Mouse (Mus musculus): Measurements from ENCODE around the gene Plch2.
A peak's percentile ranks its signal among the peaks of the same experiment; 100 is the strongest.

Gene Plch2

DNA sequence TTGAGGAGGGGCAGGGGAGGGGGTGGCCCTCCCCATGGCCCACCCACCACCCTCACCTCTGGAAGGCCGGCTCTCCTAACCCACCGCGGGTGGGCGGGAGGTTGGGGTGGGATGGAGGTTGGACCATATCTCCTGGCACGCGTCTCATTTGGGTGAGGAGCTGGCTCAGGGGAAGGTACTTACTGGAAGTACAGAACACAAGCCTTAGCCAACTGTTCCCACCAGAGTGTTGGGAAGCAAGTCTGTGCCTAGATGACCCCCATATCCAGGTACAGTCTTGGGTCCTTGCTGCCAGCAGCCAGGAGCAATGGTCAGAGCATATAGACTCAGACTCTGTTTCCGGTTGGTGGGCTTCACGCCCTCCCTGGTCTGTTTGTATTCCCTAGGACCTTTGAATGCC, 98.0 kb downstream of the Plch2 start:
- DNase-seq (ENCODE audit: low read depth, low spot score) = no peak

DNA sequence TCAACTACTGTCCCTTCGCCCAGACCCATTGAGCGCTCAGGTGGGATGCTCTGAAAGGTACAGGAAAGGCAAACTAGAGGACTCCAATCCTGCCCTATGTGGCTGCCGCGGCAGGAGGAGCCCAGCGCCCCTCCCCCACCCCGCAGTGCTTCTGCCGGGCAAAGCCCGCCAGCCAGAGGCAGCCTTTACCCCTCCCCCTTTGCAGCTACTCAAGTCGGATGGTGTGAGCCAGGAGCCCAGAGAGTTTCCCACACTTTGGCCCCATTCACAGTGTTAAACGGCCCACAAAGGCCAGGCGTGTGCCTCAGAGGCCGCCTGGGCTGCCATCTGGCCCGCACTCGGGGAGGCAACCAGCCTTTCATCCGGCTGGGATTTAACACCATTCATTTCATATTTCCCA, 98.4 kb downstream of the Plch2 start:
- peak; percentile 67 for DNase-seq (ENCODE audit: low read depth, low spot score)

DNA sequence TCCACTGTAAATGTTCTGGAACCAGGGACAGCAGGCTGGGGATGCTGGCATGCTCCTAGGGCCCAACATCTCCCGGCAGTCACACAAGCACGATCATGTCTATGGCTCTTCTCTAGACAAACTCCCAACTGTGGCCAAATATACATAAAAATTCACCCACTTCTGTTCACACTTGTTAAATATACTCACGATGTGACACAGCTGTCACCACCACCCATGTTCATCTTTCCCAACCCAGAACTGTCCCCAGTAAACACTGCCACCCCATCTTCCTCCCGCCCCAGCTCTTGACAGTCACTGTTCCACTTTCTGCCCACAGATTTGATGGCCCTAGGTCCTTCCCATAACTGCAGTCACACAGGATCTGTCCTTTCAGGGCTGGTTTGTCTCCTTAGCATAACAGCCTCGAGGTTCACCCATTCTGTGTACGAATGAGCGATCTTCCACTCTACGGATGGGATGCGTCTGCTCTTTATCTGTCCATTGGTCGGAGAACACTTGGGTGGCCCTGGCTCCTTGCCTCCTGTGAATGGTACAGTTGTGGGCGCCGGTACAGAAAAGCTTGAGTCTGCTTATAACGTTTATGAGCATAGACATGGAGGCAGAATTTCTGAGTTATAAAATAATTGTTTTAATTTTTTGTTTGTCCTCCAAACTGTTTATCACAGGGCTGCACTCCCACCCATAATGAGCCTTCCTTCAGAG, 99.1 kb downstream of the Plch2 start:
- DNase-seq (ENCODE audit: low read depth, low spot score) = no peak

DNA sequence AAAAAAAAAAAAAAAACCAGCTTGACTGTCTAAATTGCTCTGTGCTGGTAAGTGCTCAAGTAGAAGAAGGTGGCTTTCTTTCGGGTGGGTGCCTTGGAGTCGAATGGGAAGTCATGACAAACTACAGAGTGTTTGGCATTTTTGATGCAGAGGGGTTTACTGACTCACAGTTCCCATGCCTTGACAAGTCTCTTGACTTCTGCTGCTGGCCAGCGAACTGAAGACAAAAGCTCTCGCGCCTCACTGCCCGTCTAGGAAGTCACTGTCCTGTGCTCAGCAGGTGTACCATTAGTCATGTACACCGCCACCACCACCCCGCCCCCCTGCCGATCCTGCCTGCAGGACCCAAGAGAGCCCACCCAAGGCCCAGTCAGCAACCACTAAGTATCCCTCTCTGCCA, 100.0 kb downstream of the Plch2 start:
- DNase-seq (ENCODE audit: low read depth, low spot score) = no peak

DNA sequence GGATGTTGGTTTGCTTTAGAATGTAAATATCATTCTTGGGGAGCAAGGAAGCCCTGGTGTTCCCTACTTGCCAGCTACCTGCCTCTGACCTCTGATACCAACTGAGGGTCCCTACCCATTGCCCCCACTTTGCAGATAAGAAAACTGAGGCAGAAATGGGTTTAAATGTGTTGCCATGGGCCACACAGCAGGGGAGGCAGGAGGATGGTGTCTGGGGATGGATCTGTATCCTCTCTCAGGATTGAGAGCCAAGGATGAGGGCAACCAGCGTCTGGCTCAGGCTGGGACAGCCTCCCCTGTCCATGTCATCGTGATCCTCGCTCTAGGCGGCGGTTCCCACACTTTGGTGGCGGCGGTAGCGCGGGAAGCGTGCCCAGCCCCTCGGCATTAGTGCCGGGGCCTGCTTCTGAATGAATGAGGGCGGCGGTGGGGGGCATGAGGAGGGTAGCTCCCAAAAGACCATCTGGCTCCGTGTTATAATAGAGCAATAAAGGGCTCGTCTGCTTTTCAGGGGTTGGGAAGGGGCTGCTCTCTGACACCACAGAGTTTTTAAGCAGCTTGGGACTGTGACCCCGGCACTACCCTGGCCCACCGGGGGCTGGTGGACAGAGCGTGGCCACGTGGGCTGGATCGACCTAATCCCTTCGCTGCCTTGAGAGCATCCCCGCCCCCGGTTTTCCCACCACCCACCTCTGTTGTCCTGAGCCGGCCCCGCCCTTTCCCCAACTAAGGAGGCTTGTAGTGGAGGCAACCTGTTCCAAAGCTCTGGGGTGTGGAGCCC, 103.9 kb downstream of the Plch2 start:
- no peak for DNase-seq (ENCODE audit: low read depth, low spot score)

DNA sequence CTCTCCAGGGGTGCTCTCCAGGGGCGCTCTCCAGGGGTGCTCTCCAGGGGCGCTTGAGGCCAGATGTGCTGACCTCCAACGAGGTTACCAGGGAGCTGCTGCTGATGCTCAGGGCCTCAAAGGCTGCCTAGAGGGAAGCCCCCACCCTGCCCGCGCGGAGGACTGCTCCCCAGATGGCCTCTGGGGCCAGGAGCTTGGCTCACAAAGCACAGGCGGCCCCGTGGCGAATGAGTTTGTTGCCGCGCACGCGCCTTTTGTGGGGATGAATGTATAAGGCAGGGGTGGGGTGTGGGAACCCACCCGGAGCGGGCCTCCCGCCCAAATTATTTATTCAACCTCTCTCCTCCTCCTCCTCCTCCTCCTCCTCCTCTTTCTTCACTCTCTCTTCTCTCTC, 107.0 kb downstream of the Plch2 start:
- DNase-seq (ENCODE audit: low read depth, low spot score) = no peak

DNA sequence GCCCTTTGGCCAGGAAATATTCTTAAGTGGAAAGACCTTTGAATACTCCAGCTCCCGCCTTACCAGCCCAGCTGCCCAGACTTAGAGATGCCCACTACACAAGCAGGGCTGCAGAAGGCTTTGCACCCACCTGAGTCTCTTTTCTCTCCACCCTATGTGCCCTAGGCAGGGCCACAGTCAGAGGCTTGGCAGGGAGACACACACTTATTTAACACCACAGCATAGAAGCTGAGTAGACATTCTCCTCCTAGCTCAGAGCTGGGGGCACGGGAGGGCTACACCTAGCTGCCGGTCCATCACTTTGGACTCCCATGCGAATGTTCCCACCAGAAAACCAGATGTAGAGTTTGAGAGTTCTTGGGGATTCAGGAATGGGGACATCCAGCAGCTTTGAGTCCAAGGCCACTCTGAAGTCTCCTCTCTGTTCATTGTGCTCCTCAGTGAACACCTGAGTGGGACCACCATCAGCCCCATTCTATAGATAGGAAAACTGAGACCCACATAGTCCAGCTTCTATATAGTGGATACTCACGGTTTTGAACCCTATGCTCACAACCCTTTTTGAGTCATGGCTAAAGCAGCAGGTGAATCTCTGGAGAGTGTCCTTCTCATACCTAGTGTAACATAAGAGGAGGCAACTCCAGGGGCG, 107.5 kb downstream of the Plch2 start:
- DNase-seq (ENCODE audit: low read depth, low spot score) = no peak

DNA sequence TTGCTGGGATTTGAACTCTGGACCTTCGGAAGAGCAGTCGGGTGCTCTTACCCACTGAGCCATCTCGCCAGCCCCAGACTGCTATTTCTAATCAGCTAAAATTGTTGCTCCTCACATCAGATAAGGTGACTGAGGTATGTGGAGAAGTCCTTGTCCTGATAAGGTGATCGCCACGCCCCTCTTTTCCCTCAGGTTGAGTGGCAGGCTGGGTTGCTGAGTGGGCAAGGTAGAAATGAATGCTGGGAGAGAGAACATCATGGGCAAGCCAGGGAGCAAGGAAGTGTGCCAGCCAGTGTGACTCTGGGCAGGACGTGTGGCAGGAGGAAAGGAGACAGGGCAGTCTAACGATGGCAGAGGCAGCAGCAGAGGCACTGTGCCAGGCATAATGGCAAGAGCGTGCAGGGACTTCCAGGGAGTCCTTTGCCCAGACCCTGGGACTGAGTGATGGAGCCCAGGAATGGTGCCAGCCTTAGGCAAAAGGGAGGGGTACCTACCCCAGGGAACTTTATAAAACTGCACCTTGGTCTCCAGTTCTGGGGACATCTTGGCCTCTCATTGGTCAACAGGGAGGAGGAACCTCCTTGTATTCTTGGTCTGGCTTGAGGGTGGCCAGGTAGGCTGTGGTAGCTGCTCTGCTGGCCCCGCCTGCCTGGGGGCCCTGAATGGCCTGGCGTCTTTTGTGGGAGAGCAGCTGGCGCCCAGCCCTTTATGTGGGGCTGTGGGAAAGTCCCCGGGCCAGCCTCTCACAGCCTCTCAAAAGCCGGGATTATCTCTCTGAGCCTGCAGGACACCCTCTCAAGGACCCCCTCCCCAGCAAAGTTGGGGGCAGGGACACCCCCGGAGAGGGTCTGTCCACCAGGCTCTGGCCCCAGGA, 108.3 kb downstream of the Plch2 start:
- DNase-seq (ENCODE audit: low read depth, low spot score) = no peak

DNA sequence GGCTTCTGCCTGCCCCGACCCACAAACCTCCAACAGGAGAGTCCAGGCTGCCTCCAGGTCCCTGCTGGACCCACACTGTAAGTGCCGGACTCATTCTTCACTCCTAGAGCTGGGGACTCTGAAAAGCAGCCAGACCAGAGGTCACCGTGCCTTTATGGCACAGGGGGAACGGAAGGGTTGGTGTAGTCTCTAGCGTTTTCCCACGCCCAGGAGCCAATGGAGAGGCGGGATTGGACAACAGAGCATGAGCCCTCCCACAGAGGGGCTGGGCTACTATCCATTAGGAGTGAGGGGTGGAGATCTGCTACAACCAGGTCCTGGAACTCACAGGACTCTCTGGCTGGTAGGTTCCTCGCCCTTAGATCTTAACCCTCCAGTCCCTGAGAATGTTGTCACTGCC, 110.3 kb downstream of the Plch2 start:
- DNase-seq (ENCODE audit: low read depth, low spot score) = no peak

DNA sequence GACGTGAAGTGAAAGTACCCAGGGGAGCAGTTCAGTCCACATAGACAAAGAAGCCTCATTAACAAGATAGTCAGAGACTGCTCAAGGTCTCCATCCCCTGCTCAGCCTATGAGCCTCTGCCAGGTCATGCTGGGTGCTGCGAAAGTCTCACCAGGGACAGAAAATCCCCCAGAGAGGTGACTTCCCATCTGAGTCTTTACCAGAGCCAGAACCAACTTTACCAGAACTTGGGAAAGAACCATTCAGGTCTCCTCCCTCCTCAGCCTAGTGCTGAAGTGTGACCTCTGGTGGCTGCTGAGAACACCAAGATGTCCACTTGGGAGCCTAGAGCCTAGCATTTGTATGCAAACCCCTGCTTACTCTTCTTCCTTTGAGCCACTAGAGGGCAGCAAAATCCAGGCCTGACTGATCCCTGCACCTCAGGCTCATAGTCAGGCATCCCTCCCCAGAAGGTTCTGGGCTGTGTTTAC, 112.4 kb downstream of the Plch2 start:
- DNase-seq (ENCODE audit: low read depth, low spot score) = peak; percentile 88

DNA sequence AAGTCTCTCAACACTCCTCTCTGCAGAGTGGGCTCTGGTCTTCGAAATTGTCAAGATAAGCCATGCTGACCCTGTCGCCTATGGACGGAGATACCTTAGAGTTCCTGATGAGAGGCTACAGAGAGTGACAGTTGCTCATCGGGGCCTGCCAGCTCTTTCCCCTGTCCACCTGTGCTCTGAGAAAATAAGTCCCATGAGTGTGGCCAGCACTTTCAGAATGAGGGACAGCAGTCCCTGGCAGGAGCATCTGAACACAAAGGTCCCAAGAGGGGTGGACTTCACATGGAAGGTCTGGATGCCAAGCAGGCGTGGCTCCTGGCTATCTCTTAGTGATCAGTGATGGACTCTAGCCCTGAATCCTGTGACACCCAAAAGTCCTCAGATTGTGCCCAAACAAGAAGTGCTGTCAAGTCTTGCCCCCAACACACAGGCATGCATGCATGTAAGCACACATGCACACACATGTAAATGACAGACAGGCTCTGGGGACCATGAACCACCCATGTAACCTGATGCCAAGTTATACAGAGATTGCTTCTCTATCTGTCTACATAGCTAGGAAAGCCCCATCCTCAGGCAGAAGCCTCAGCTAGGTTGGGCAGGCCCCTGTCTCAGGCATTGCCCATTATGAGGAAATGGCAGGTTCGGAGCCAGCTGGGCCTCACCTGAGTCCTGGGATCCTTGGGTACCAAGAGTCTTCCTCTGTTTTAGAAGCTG, 113.1 kb downstream of the Plch2 start:
- no peak for DNase-seq (ENCODE audit: low read depth, low spot score)

DNA sequence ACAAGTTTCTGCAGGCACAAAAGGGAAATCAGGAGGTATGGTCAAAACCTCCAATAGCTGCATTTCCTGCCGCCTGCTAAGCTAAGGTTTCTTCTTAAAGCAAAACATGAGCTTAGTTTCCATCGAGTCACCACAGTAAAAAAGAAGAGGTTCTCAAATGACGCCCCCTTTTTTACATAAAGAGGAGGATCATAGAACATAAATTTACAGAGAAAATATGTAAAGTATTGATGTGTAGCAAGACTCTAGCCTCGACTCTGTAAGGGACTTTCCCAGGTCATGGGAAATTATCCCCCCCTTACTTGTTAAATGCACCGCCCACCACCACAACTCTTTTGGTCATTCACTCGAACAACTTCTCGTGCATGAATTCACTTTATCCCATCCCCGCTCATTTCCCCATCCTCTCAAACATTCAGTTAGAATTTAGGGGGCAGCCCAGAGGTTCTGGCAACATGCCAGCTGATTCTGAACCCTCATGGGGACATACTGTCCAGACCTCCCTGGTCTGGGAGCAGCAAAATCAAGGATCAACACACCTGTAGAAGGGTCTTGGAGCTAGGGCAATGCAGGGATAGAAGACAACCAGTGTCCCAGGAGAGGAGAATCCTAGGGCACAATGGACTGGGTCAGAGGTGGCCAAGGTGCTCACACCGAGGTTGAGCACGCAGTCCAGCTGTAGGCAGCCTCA, 113.8 kb downstream of the Plch2 start:
- DNase-seq (ENCODE audit: low read depth, low spot score) = no peak

DNA sequence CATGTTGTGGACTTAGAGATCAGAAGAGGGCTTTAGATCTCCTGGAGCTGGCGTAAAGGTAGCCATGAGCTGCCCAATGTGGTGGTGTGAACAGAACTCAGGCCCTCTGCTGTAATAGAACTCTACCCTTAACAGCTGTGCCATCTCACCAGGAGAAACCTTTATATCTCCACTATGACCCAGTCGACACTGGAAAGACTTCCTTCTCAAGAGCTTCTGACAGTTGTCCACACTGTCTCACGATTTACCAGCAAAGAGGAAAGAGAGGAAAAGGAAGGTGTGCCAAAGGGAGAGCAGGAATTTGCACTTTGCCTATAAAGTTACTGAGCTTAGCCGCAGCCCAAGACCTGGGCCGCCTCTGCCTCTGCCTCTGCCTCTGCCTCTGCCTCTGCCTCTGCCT, 114.8 kb downstream of the Plch2 start:
- no peak for DNase-seq (ENCODE audit: low read depth, low spot score)

DNA sequence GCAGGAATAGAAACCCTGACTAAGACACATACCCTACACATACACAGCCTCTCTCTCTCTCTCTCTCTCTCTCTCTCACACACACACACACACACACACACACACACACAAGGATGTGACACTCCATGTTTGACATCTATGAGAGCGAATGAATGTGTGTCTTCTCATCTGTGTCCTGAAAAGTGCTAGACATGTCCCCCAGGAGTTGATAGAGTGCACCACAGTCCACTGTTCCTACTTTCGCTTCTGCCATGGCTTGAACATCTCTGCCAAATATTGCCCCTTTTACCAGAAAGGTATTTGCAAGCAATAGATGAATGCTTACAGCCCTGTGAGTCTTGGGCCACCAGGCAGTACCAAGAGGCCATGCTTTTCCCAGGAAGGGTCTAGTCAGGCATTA, 116.4 kb downstream of the Plch2 start:
- no peak for DNase-seq (ENCODE audit: low read depth, low spot score)

DNA sequence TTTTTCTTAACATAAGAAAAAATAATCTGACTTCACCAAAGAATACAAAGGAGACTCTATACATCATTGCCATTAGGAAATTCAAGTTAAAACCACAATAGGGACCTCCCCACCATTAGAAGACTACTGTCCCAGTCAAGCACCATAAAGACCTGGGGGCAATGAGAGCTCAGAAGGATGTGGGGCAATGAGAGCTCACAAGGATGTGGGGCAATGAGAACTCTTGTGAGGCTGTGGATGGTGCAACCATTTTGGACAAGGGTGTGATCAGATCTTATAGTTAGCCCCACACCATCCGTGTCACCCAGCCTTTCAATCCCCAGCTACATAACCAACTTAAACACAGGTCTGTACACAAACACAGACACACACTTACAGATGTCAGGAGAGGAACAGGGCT, 118.8 kb downstream of the Plch2 start:
- no peak for DNase-seq (ENCODE audit: low read depth, low spot score)

DNA sequence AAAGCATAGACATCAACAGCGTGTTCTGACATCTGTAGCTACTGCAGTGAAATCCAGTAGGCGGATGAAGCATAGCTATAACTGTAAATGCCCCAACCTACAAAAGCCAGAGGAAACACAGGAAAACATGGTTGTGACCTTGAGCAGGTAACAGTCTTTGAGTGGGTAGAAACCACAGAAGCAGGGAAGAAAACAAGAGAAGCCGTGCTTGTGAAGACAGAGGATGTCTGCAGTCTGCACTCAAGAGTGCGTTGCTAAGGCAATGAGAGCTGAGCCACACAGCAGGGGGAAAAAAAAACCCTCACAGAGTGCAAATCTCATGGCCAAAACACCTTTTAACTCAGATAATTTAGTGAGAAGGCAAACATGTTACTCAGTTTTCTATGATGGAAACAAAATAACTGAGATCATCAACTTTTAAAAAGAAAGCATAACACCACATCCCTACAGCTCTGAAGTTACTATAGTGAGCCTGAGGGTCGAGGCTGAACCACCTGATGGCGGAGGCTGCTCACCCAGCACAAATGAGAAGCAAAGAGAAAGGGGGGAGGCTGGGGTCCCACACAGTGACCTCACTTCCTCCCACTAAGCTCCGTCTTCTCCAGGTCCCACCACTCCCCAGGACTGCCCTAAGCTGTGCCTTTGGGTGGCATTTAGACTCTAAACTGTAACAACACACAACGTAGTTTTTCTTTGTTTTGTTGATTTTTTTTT, 119.9 kb downstream of the Plch2 start:
- no peak for DNase-seq (ENCODE audit: low read depth, low spot score)

DNA sequence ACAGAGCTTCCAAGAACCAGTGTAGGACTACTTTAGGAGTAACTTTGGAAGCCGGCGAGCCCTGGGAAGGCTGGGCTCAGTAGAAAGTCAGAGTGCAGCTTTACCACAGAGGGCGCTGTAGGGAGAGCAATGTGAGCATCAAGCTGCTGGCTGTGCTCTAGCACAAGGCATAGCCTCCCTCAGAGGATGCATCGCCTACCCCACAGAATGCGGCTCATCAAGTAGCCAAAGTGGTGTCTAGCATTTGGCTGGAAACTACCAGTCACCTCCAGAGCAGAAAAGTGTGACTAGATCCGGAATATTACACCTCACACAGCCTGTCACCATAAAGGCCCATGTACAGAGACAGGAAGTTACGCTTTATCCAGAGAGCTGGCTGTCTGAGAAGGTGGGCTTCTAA, 120.8 kb downstream of the Plch2 start:
- no peak for DNase-seq (ENCODE audit: low read depth, low spot score)

DNA sequence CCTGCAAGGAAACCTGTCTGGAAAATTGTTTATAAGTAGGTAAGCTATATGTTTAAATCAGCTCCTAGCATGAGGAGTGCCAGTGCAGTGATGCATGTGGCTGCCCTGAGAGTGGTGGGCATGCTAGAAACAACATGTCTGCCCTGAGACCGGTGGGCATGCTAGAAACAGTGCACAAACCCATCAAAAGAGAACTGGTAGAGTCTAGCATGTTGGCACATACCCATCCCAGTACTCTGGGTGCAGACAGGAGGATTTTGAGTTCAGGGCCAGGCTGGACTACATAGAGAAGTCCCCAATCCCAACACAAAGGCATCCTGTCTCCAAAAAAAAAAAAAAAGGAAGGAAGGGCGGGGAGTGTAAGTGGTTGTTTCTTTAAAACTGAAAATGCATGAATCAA, 121.8 kb downstream of the Plch2 start:
- no peak for DNase-seq (ENCODE audit: low read depth, low spot score)

DNA sequence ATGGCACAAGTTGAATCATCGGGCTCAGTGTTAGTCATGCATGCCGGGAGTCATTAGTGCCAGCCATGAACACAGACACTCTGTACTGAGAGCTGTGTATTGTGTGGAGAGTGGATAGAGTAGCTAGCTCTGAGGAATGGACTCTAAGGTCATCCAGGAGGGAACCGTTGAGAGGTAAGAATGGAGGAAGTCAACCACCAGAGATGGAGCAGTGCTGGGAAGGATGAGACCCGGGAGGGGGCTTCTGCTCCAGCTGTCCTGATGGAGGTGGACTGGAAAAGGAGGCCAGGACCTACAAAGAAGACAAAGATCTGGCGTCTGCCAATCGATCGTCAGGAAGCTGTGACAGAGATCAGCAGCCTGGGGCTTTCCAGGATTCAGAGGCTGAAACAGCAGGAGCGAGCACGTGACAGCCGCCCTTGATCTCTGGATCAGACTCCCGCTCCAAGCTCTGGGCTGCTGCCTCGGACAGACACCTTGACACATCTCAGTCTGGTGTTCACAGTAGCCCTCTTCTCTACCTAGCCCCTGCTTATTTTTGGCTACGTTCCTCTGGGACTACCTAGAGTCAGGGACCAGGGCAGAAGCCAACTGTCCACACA, 123.2 kb downstream of the Plch2 start:
- DNase-seq (ENCODE audit: low read depth, low spot score) = no peak
